Mouse (Mus musculus): ENCODE data around the gene Slc24a2. TPM values are rescaled to one million over a fixed set of nuclear protein-coding genes. Genes with fewer than 3 reads are reported as not detected.

Slc24a2 gene
- polyA plus RNA-seq, 1 experiment from 2014 or later = not detected

GRCm38 (mm10) chr4:87202081-87202480, 28.2 kb downstream of the Slc24a2 start:
- 50% methylated on average over 2 of the region's 2 CpGs for WGBS (ENCODE audit: insufficient replicate concordance)
- ATAC-seq (ENCODE audit: low read depth) = no peak
- Histone ChIP-seq H3K9ac (ENCODE audit: low read depth, low read length) (no peak overlapping the region), H3K27me3 (ENCODE audit: control insufficient read depth, insufficient read depth, low read depth, low read length) (no peaks in the 10 kb centered on the region), H3K36me3 (ENCODE audit: control insufficient read depth, insufficient read depth) (no peaks in the 10 kb centered on the region), H3K27ac (ENCODE audit: low read length) (no peak overlapping the region), H3K4me3 (ENCODE audit: low read depth, low read length) (no peak overlapping the region), H3K4me1 (ENCODE audit: control insufficient read depth, low read depth, low read length) (no peaks in the 10 kb centered on the region), H3K9me3 (replicated peaks; ENCODE audit: control insufficient read depth, low read length) (no peaks in the 10 kb centered on the region), H3K4me2 (ENCODE audit: low read depth, low read length) (no peak overlapping the region)

GRCm38 (mm10) chr4:87201229-87201628, 29.0 kb downstream of the Slc24a2 start:
- Histone ChIP-seq H3K9me3 (replicated peaks; ENCODE audit: control insufficient read depth, low read length) (no peaks in the 10 kb centered on the region), H3K27ac (ENCODE audit: low read length) (no peak overlapping the region), H3K36me3 (ENCODE audit: control insufficient read depth, insufficient read depth) (no peaks in the 10 kb centered on the region), H3K27me3 (ENCODE audit: control insufficient read depth, insufficient read depth, low read depth, low read length) (no peaks in the 10 kb centered on the region), H3K4me1 (ENCODE audit: control insufficient read depth, low read depth, low read length) (no peaks in the 10 kb centered on the region), H3K4me3 (ENCODE audit: low read depth, low read length) (no peak overlapping the region), H3K4me2 (ENCODE audit: low read depth, low read length) (no peak overlapping the region), H3K9ac (ENCODE audit: low read depth, low read length) (no peak overlapping the region)
- 44% methylated on average over 3 of the region's 3 CpGs for WGBS (ENCODE audit: insufficient replicate concordance)
- no peak for ATAC-seq (ENCODE audit: low read depth)

- Histone ChIP-seq H3K27ac (ENCODE audit: low read length) (no peak overlapping the region), H3K4me2 (ENCODE audit: low read depth, low read length) (no peak overlapping the region), H3K27me3 (ENCODE audit: control insufficient read depth, insufficient read depth, low read depth, low read length) (no peaks in the 10 kb centered on the region), H3K9ac (ENCODE audit: low read depth, low read length) (no peak overlapping the region), H3K4me1 (ENCODE audit: control insufficient read depth, low read depth, low read length) (no peaks in the 10 kb centered on the region), H3K9me3 (replicated peaks; ENCODE audit: control insufficient read depth, low read length) (no peaks in the 10 kb centered on the region), H3K4me3 (ENCODE audit: low read depth, low read length) (no peak overlapping the region), H3K36me3 (ENCODE audit: control insufficient read depth, insufficient read depth) (no peaks in the 10 kb centered on the region)
- WGBS (ENCODE audit: insufficient replicate concordance) = 61% methylated on average over 10 of the region's 10 CpGs
- no peak for ATAC-seq (ENCODE audit: low read depth)
Measured at GRCm38 (mm10) chr4:87184147-87184930, 45.9 kb downstream of the Slc24a2 start.

- Histone ChIP-seq H3K9me3 (replicated peaks; ENCODE audit: control insufficient read depth, low read length) (no peaks in the 10 kb centered on the region), H3K36me3 (ENCODE audit: control insufficient read depth, insufficient read depth) (no peaks in the 10 kb centered on the region), H3K27me3 (ENCODE audit: control insufficient read depth, insufficient read depth, low read depth, low read length) (no peaks in the 10 kb centered on the region), H3K4me3 (ENCODE audit: low read depth, low read length) (no peak overlapping the region), H3K4me1 (ENCODE audit: control insufficient read depth, low read depth, low read length) (no peaks in the 10 kb centered on the region), H3K27ac (ENCODE audit: low read length) (no peak overlapping the region), H3K4me2 (ENCODE audit: low read depth, low read length) (no peak overlapping the region), H3K9ac (ENCODE audit: low read depth, low read length) (no peak overlapping the region)
- no peak for ATAC-seq (ENCODE audit: low read depth)
- 44% methylated on average over 3 of the region's 3 CpGs for WGBS (ENCODE audit: insufficient replicate concordance)
Measured at GRCm38 (mm10) chr4:87177116-87177515, 53.2 kb downstream of the Slc24a2 start.

GRCm38 (mm10) chr4:87163945-87164344, 66.3 kb downstream of the Slc24a2 start:
- no peak overlapping the region for H3K4me2 ChIP-seq (ENCODE audit: low read depth, low read length)
- no peak overlapping the region for H3K27ac ChIP-seq (ENCODE audit: low read length)
- H3K4me3 ChIP-seq (ENCODE audit: low read depth, low read length) = no peak overlapping the region
- no peaks in the 10 kb centered on the region for H3K27me3 ChIP-seq (ENCODE audit: control insufficient read depth, insufficient read depth, low read depth, low read length)
- H3K9me3 ChIP-seq (replicated peaks; ENCODE audit: control insufficient read depth, low read length) = no peaks in the 10 kb centered on the region
- 55% methylated on average over 6 of the region's 6 CpGs for WGBS (ENCODE audit: insufficient replicate concordance)
- H3K4me1 ChIP-seq (ENCODE audit: control insufficient read depth, low read depth, low read length) = no peaks in the 10 kb centered on the region
- no peak overlapping the region for H3K9ac ChIP-seq (ENCODE audit: low read depth, low read length)
- H3K36me3 ChIP-seq (ENCODE audit: control insufficient read depth, insufficient read depth) = no peaks in the 10 kb centered on the region
- no peak for ATAC-seq (ENCODE audit: low read depth)

- Histone ChIP-seq H3K4me1 (ENCODE audit: control insufficient read depth, low read depth, low read length) (no peaks in the 10 kb centered on the region), H3K27ac (ENCODE audit: low read length) (no peak overlapping the region), H3K4me3 (ENCODE audit: low read depth, low read length) (no peak overlapping the region), H3K9ac (ENCODE audit: low read depth, low read length) (no peak overlapping the region), H3K36me3 (ENCODE audit: control insufficient read depth, insufficient read depth) (no peaks in the 10 kb centered on the region), H3K4me2 (ENCODE audit: low read depth, low read length) (no peak overlapping the region), H3K27me3 (ENCODE audit: control insufficient read depth, insufficient read depth, low read depth, low read length) (no peaks in the 10 kb centered on the region), H3K9me3 (replicated peaks; ENCODE audit: control insufficient read depth, low read length) (no peaks in the 10 kb centered on the region)
- WGBS (ENCODE audit: insufficient replicate concordance) = 45% methylated on average over 4 of the region's 4 CpGs
- ATAC-seq (ENCODE audit: low read depth) = no peak
Measured at GRCm38 (mm10) chr4:87158053-87158452, 72.2 kb downstream of the Slc24a2 start.

GRCm38 (mm10) chr4:87151990-87152389, 78.3 kb downstream of the Slc24a2 start:
- no peaks in the 10 kb centered on the region for H3K4me1 ChIP-seq (ENCODE audit: control insufficient read depth, low read depth, low read length)
- H3K27ac ChIP-seq (ENCODE audit: low read length) = no peak overlapping the region
- H3K36me3 ChIP-seq (ENCODE audit: control insufficient read depth, insufficient read depth) = no peaks in the 10 kb centered on the region
- H3K27me3 ChIP-seq (ENCODE audit: control insufficient read depth, insufficient read depth, low read depth, low read length) = no peaks in the 10 kb centered on the region
- 64% methylated on average over 7 of the region's 7 CpGs for WGBS (ENCODE audit: insufficient replicate concordance)
- H3K9me3 ChIP-seq (replicated peaks; ENCODE audit: control insufficient read depth, low read length) = no peaks in the 10 kb centered on the region
- H3K9ac ChIP-seq (ENCODE audit: low read depth, low read length) = no peak overlapping the region
- no peak overlapping the region for H3K4me3 ChIP-seq (ENCODE audit: low read depth, low read length)
- no peak overlapping the region for H3K4me2 ChIP-seq (ENCODE audit: low read depth, low read length)
- ATAC-seq (ENCODE audit: low read depth) = no peak

- no peak for ATAC-seq (ENCODE audit: low read depth)
- Histone ChIP-seq H3K27ac (ENCODE audit: low read length) (no peak overlapping the region), H3K9ac (ENCODE audit: low read depth, low read length) (no peak overlapping the region), H3K4me3 (ENCODE audit: low read depth, low read length) (no peak overlapping the region), H3K27me3 (ENCODE audit: control insufficient read depth, insufficient read depth, low read depth, low read length) (no peaks in the 10 kb centered on the region), H3K36me3 (ENCODE audit: control insufficient read depth, insufficient read depth) (no peaks in the 10 kb centered on the region), H3K4me1 (ENCODE audit: control insufficient read depth, low read depth, low read length) (no peaks in the 10 kb centered on the region), H3K4me2 (ENCODE audit: low read depth, low read length) (no peak overlapping the region), H3K9me3 (replicated peaks; ENCODE audit: control insufficient read depth, low read length) (no peaks in the 10 kb centered on the region)
- WGBS (ENCODE audit: insufficient replicate concordance) = 59% methylated on average over 2 of the region's 2 CpGs
Measured at GRCm38 (mm10) chr4:87149584-87149983, 80.7 kb downstream of the Slc24a2 start.

GRCm38 (mm10) chr4:87141590-87142365, 88.5 kb downstream of the Slc24a2 start:
- Histone ChIP-seq H3K36me3 (ENCODE audit: control insufficient read depth, insufficient read depth) (no peaks in the 10 kb centered on the region), H3K27me3 (ENCODE audit: control insufficient read depth, insufficient read depth, low read depth, low read length) (no peaks in the 10 kb centered on the region), H3K4me1 (ENCODE audit: control insufficient read depth, low read depth, low read length) (no peaks in the 10 kb centered on the region), H3K27ac (ENCODE audit: low read length) (no peak overlapping the region), H3K4me3 (ENCODE audit: low read depth, low read length) (no peak overlapping the region), H3K9ac (ENCODE audit: low read depth, low read length) (no peak overlapping the region), H3K9me3 (replicated peaks; ENCODE audit: control insufficient read depth, low read length) (no peaks in the 10 kb centered on the region), H3K4me2 (ENCODE audit: low read depth, low read length) (no peak overlapping the region)
- no peak for ATAC-seq (ENCODE audit: low read depth)
- 63% methylated on average over 12 of the region's 12 CpGs for WGBS (ENCODE audit: insufficient replicate concordance)
